Mouse (Mus musculus) ovary, adult 10 weeks (tissue): ENCODE data around the gene Rab26. TPM values are rescaled to one million over a fixed set of nuclear protein-coding genes. Genes with fewer than 3 reads are reported as not detected.

Experiments used
- polyA plus RNA-seq: library from polyadenylated mRNA; stranded (reverse); fragments of 350-450 nt; fragmentation: Illumina TruSeq; extraction: RNeasy Lipid Tissue Mini Kit (QIAGEN cat#74804); gene quantifications from one replicate; pipeline ENCODE4 v1.2.3, GENCODE M21; 2014

The Rab26 gene
- not detected for polyA plus RNA-seq

GRCm38 (mm10) chr17:24534160-24534718 is at the start of gene Rab26:
Gene Rab26, minus strand, starts transcription at chr17:24534210.

GRCm38 (mm10) chr17:24549618-24550415 is 15.8 kb upstream of the Rab26 start, which contains the start of gene Pkd1:
Gene Pkd1, plus strand, starts transcription at chr17:24549834.

GRCm38 (mm10) chr17:24527723-24528559 is 6.1 kb downstream of the Rab26 start, which contains the start of gene Traf7:
Gene Traf7, minus strand, starts transcription at chr17:24527938.

GRCm38 (mm10) chr17:24488186-24488661 is 45.8 kb downstream of the Rab26 start, which contains the start of gene Caskin1:
Gene Caskin1, plus strand, starts transcription at chr17:24488601.

GRCm38 (mm10) chr17:24478663-24479380 is 55.2 kb downstream of the Rab26 start, which contains the start of gene Mlst8:
Gene Mlst8, minus strand, starts transcription at chr17:24479078.

Other genes starting within 250 kb of the Rab26 start
- gene Abca17, start 183.1 kb downstream of the Rab26 start, polyA plus RNA-seq, result not detected
- 1.7 TPM for gene Abca3, start 182.3 kb downstream of the Rab26 start, polyA plus RNA-seq
- gene Rnps1, start 119.6 kb downstream of the Rab26 start, polyA plus RNA-seq, result 81.8 TPM
- 15.1 TPM for gene Eci1, start 107.6 kb downstream of the Rab26 start, polyA plus RNA-seq
- gene Dnase1l2, start 91.1 kb downstream of the Rab26 start, polyA plus RNA-seq, result not detected
- gene E4f1, start 63.9 kb downstream of the Rab26 start, polyA plus RNA-seq, result 0.46 TPM
- 29.5 TPM for gene Pgp, start 63.8 kb downstream of the Rab26 start, polyA plus RNA-seq
- gene Bricd5, start 60.3 kb downstream of the Rab26 start, polyA plus RNA-seq, result not detected
- gene Mlst8, start 55.1 kb downstream of the Rab26 start, polyA plus RNA-seq, result 5.6 TPM
- 0.80 TPM for gene Caskin1, start 45.6 kb downstream of the Rab26 start, polyA plus RNA-seq
- 5.3 TPM for gene Traf7, start 6.3 kb downstream of the Rab26 start, polyA plus RNA-seq
- 6.3 TPM for gene Pkd1, start 15.6 kb upstream of the Rab26 start, polyA plus RNA-seq
- 15.9 TPM for gene Tsc2, start 98.4 kb upstream of the Rab26 start, polyA plus RNA-seq
- gene Nthl1, start 98.5 kb upstream of the Rab26 start, polyA plus RNA-seq, result 0.34 TPM
- 11.8 TPM for gene Slc9a3r2, start 116.1 kb upstream of the Rab26 start, polyA plus RNA-seq
- not detected for gene Npw, start 124.2 kb upstream of the Rab26 start, polyA plus RNA-seq
- gene Zfp598, start 135.5 kb upstream of the Rab26 start, polyA plus RNA-seq, result 0.68 TPM
- gene Syngr3, start 155.7 kb upstream of the Rab26 start, polyA plus RNA-seq, result 0.83 TPM
- gene Gfer, start 161.9 kb upstream of the Rab26 start, polyA plus RNA-seq, result 10.4 TPM
- 1.1 TPM for gene Noxo1, start 162.0 kb upstream of the Rab26 start, polyA plus RNA-seq
- 0.31 TPM for gene Tbl3, start 173.4 kb upstream of the Rab26 start, polyA plus RNA-seq
- gene Rnf151, start 183.9 kb upstream of the Rab26 start, polyA plus RNA-seq, result not detected
- 771 TPM for gene Rps2, start 183.9 kb upstream of the Rab26 start, polyA plus RNA-seq
- 52.5 TPM for gene Ndufb10, start 190.3 kb upstream of the Rab26 start, polyA plus RNA-seq
- not detected for gene Rpl3l, start 193.6 kb upstream of the Rab26 start, polyA plus RNA-seq
- 1.2 TPM for gene Msrb1, start 202.4 kb upstream of the Rab26 start, polyA plus RNA-seq
- gene Hs3st6, start 218.8 kb upstream of the Rab26 start, polyA plus RNA-seq, result not detected